Mouse (Mus musculus): ENCODE data around the gene Spag6.

- TF ChIP-seq HCFC1 (IDR thresholded peaks at IDR 0.05; ENCODE audit: borderline replicate concordance, insufficient read depth, low read length) (no peak), ZC3H11A (IDR thresholded peaks at IDR 0.05; ENCODE audit: borderline replicate concordance, low read depth, low read length) (no peak)
Measured at GRCm38 (mm10) chr2:18692031-18692430, 1.8 kb upstream of the Spag6 start.
